8 mouse cellular contexts compared by ENCODE assay signal in genomic region chr16:84835823-84836743, GRCm38 (mm10). TPM values are rescaled to one million over a fixed set of nuclear protein-coding genes. Genes with fewer than 3 reads are reported as not detected.
DNase-seq lines count a peak whose midpoint lies in the region; ATAC-seq and TF ChIP-seq lines count a peak whose summit lies in the region.

No protein-coding gene starts in this region.

- peak overlapping the region; percentile 99 for H3K9ac ChIP-seq in heart, embryonic 14.5 days (ENCODE audit: low read length)
- H3K9ac ChIP-seq in neural tube, embryonic 14.5 days (replicated peaks; ENCODE audit: low read depth, low read length): peak overlapping the region; percentile 83

- H3K4me3 ChIP-seq in erythroblast, embryonic 14.5 days (replicated peaks): peak overlapping the region; percentile 95
- peak overlapping the region; percentile 98 to 99 for H3K4me3 ChIP-seq in heart, embryonic 14.5 days (ENCODE audit: control insufficient read depth in 1 of 2, insufficient read depth in 1 of 2, low read depth in 1 of 2, low read length in 2 of 2)
- peak overlapping the region; percentile 89 for H3K4me3 ChIP-seq in lung, adult 2 months (replicated peaks; ENCODE audit: extremely low read depth, low read depth, low read length)
- peak overlapping the region; percentile 86 for H3K4me3 ChIP-seq in neural tube, embryonic 14.5 days (ENCODE audit: low read depth, low read length)

- DNase-seq in CD8-positive naive resting alpha-beta T cell, adult 2 months (ENCODE audit: low read depth in 2 of 2, low spot score in 2 of 2): peak; percentile 22 to 35
- DNase-seq in adrenal gland, adult 8-10 months: peak; percentile 45
- DNase-seq in kidney, postnatal 10 days: peak; percentile 75
- no peak for DNase-seq in lung, adult 2 months
- DNase-seq in thymus, postnatal 14 days: peak; percentile 60

- 4% methylated on average over 28 of the region's 29 CpGs for WGBS in heart, embryonic 14.5 days
- 4% methylated on average over 29 of the region's 29 CpGs for WGBS in lung, adult 2 months
- 9% methylated on average over 28 of the region's 29 CpGs for WGBS in neural tube, embryonic 14.5 days

- H3K36me3 ChIP-seq in erythroblast, embryonic 14.5 days (ENCODE audit: control insufficient read depth): peaks cover 60% of the 10 kb centered on the region
- H3K36me3 ChIP-seq in heart, embryonic 14.5 days (ENCODE audit: control insufficient read depth, insufficient read depth, low read length): peaks cover 35% of the 10 kb centered on the region
- peaks cover 11% of the 10 kb centered on the region for H3K36me3 ChIP-seq in neural tube, embryonic 14.5 days (ENCODE audit: control insufficient read depth, insufficient read depth, low read length)

- peaks cover 40% of the 10 kb centered on the region for H3K4me1 ChIP-seq in erythroblast, embryonic 14.5 days (ENCODE audit: control insufficient read depth)
- H3K4me1 ChIP-seq in heart, embryonic 14.5 days (ENCODE audit: control insufficient read depth in 2 of 2, insufficient read depth in 2 of 2, low read length in 2 of 2): peaks cover 4 to 29% of the 10 kb centered on the region in 2 experiments; a peak in 3 of 4 replicates
- H3K4me1 ChIP-seq in lung, adult 2 months (ENCODE audit: control insufficient read depth, insufficient read depth, low read length): no peaks in the 10 kb centered on the region
- peaks cover 12% of the 10 kb centered on the region; the same call in 1 of the 2 replicates for H3K4me1 ChIP-seq in neural tube, embryonic 14.5 days (ENCODE audit: control insufficient read depth, insufficient read depth, low read length)

- H3K4me2 ChIP-seq in heart, embryonic 14.5 days (ENCODE audit: low read length): peak overlapping the region; percentile 85
- H3K4me2 ChIP-seq in neural tube, embryonic 14.5 days (ENCODE audit: low read depth, low read length): peak overlapping the region; percentile 53

- H3K9me3 ChIP-seq in erythroblast, embryonic 14.5 days (ENCODE audit: control insufficient read depth, low read length): no peaks in the 10 kb centered on the region
- H3K9me3 ChIP-seq in heart, embryonic 14.5 days (ENCODE audit: control insufficient read depth, low read length): no peaks in the 10 kb centered on the region
- H3K9me3 ChIP-seq in neural tube, embryonic 14.5 days (ENCODE audit: control insufficient read depth, low read length): no peaks in the 10 kb centered on the region

- TF ChIP-seq CTCF in lung, adult 2 months (IDR thresholded peaks at IDR 0.05; ENCODE audit: insufficient read depth, low read length): no peak

- ATAC-seq in heart, embryonic 14.5 days (ENCODE audit: insufficient number of reproducible peaks, insufficient read depth, low FRiP score, low read depth): 0 out of 2 replicates have a peak, but pooled peaks have one; percentile 15
- ATAC-seq in neural tube, embryonic 14.5 days (ENCODE audit: low read depth): peak; percentile 3

- peak; percentile 40; the same call in 1 of the 2 replicates for TF ChIP-seq POLR2A in lung, adult 2 months (IDR thresholded peaks at IDR 0.05; ENCODE audit: borderline replicate concordance, extremely low read depth, low read depth, low read length)

- H3K27me3 ChIP-seq in erythroblast, embryonic 14.5 days (ENCODE audit: control insufficient read depth): no peaks in the 10 kb centered on the region
- no peaks in the 10 kb centered on the region for H3K27me3 ChIP-seq in heart, embryonic 14.5 days (ENCODE audit: control insufficient read depth, insufficient read depth, low read length)
- no peaks in the 10 kb centered on the region for H3K27me3 ChIP-seq in neural tube, embryonic 14.5 days (ENCODE audit: control insufficient read depth, insufficient read depth, low read length)

- H3K27ac ChIP-seq in heart, embryonic 14.5 days (replicated peaks in 1 of 2; ENCODE audit: control insufficient read depth in 1 of 2, insufficient read depth in 1 of 2, low read depth in 2 of 2, low read length in 2 of 2): peak overlapping the region; percentile 99 to 100
- peak overlapping the region; percentile 91 for H3K27ac ChIP-seq in neural tube, embryonic 14.5 days (ENCODE audit: low read depth, low read length)

RNA-seq across cellular contexts. Expression of gene Atp5j, which starts 0.7 kb away (rescaled TPM):
- 100 to 1,000 TPM; 360 to 502 (median 410) TPM for total RNA-seq in adrenal gland, adult 8-10 months (2022)
- 3.7 and 4.3 TPM in 2 replicates for polyA plus RNA-seq in erythroblast, embryonic 14.5 days (2012)
- 1,923 and 2,054 TPM in 2 replicates for polyA plus RNA-seq in heart, embryonic 14.5 days (2014; fragmentation: Nextera tagmentation; extraction: Ambion mirVana)
- 117 and 167 TPM in 2 replicates for polyA plus RNA-seq in lung, adult 2 months (2012; rRNA removed)
- 749 and 863 TPM in 2 replicates for polyA plus RNA-seq in neural tube, embryonic 14.5 days (2014; fragmentation: Nextera tagmentation; extraction: Ambion mirVana)

RNA-seq across cellular contexts. Expression of gene Gabpa, which starts 1.4 kb away (rescaled TPM):
- total RNA-seq in adrenal gland, adult 8-10 months (2022): 10 to 100 TPM; 36.5 to 38.9 (median 37.6) TPM
- 0.27 and 0.30 TPM in 2 replicates for polyA plus RNA-seq in erythroblast, embryonic 14.5 days (2012)
- polyA plus RNA-seq in heart, embryonic 14.5 days (2014; fragmentation: Nextera tagmentation; extraction: Ambion mirVana): 37.2 and 38.6 TPM in 2 replicates
- 5.2 and 10.7 TPM in 2 replicates for polyA plus RNA-seq in lung, adult 2 months (2012; rRNA removed)
- polyA plus RNA-seq in neural tube, embryonic 14.5 days (2014; fragmentation: Nextera tagmentation; extraction: Ambion mirVana): 20.5 and 23.6 TPM in 2 replicates

Comparison
In these comparisons a context has a peak if more than half of its experiments do, and no peak if none do; other contexts are left out.
1. RNA of gene Atp5j, which starts 0.7 kb away (polyA plus RNA-seq): 1,923 to 2,054 TPM in heart, embryonic 14.5 days, 749 to 863 TPM in neural tube, embryonic 14.5 days and 117 to 167 TPM in lung, adult 2 months; 3.7 to 4.3 TPM in erythroblast, embryonic 14.5 days; every median in the first group is over 10 times any median in the second.
2. Peak in every context shown above with its lines, with median percentiles within 50 percentile points of each other: H3K4me3 ChIP-seq.